Mouse (Mus musculus) myocyte (in vitro differentiated cells): ENCODE measurements around the gene Enc1. TPM values are rescaled to one million over a fixed set of nuclear protein-coding genes. Genes with fewer than 3 reads are reported as not detected.

Experiments
- H3K27me3 ChIP-seq: one replicate; pipeline ENCODE4 v1.6.1; 2011; ENCODE audit not compliant: control insufficient read depth, insufficient read depth, insufficient read length
- H3K36me3 ChIP-seq: one replicate; pipeline ENCODE4 v1.6.1; 2011; ENCODE audit not compliant: control insufficient read depth, insufficient read depth
- H3K4me2 ChIP-seq: one replicate; pipeline ENCODE4 v1.6.1; 2011; ENCODE audit warnings: low read depth, control low read depth
- H3K4me3 ChIP-seq: one replicate; pipeline ENCODE4 v1.5.1; 2011; ENCODE audit warnings: mild to moderate bottlenecking, control low read depth, moderate library complexity
- H3K79me2 ChIP-seq: one replicate; pipeline ENCODE4 v1.6.1; 2011; ENCODE audit not compliant: control insufficient read depth, insufficient read depth
- H3ac ChIP-seq: one replicate; pipeline ENCODE4 v1.6.1; 2011; ENCODE audit not compliant: control insufficient read depth, insufficient read length
- CEBPB ChIP-seq: IDR thresholded peaks from 2 replicates; pipeline ENCODE4 v1.6.1; 2011; ENCODE audit warnings: mild to moderate bottlenecking, moderate library complexity; ENCODE audit not compliant: poor library complexity, insufficient read depth, severe bottlenecking
- E2F4 ChIP-seq: IDR thresholded peaks from one replicate; pipeline ENCODE4 v1.6.1; 2011; ENCODE audit warnings: mild to moderate bottlenecking, control low read depth, moderate library complexity; ENCODE audit not compliant: insufficient read depth
- MAX ChIP-seq: IDR thresholded peaks from one replicate; pipeline ENCODE4 v1.6.1; 2011; ENCODE audit warnings: low read depth, mild to moderate bottlenecking, control low read depth
- MYOD1 ChIP-seq, 3 experiments: IDR thresholded peaks; one replicate each; pipeline ENCODE4 v1.6.1; 2011; ENCODE audit warnings: control low read depth in 2 of 3, low read depth in 2 of 3, mild to moderate bottlenecking in 2 of 3, moderate library complexity in 1 of 3; ENCODE audit not compliant: insufficient read length in 2 of 3, control insufficient read depth in 1 of 3
- MYOG ChIP-seq, 3 experiments: IDR thresholded peaks; one replicate each; pipeline ENCODE4 v1.6.1; 2011; ENCODE audit warnings: control low read depth in 2 of 3, low read depth in 2 of 3, mild to moderate bottlenecking in 2 of 3; ENCODE audit not compliant: insufficient read length in 2 of 3, control insufficient read depth in 1 of 3, insufficient read depth in 1 of 3
- POLR2A ChIP-seq: IDR thresholded peaks from one replicate; pipeline ENCODE4 v1.6.1; 2011; ENCODE audit warnings: low read depth, mild to moderate bottlenecking, control low read depth, moderate library complexity; ENCODE audit not compliant: insufficient read length
- POLR2AphosphoS2 ChIP-seq: IDR thresholded peaks from one replicate; pipeline ENCODE4 v1.6.1; 2011; ENCODE audit warnings: low read depth, control low read depth; ENCODE audit not compliant: insufficient read length
- REST ChIP-seq: IDR thresholded peaks from one replicate; pipeline ENCODE4 v1.6.1; 2011; ENCODE audit warnings: mild to moderate bottlenecking, control low read depth, moderate library complexity; ENCODE audit not compliant: insufficient read depth, insufficient read length
- SRF ChIP-seq: IDR thresholded peaks from one replicate; pipeline ENCODE4 v1.6.1; 2011; ENCODE audit warnings: low read depth; ENCODE audit not compliant: control insufficient read depth, insufficient read length
- TCF12 ChIP-seq: IDR thresholded peaks from one replicate; pipeline ENCODE4 v1.6.1; 2011; ENCODE audit warnings: mild to moderate bottlenecking, control low read depth; ENCODE audit not compliant: poor library complexity, insufficient read depth, severe bottlenecking
- TCF3 ChIP-seq: IDR thresholded peaks from one replicate; pipeline ENCODE4 v1.6.1; 2011; ENCODE audit warnings: low read depth, control low read depth; ENCODE audit not compliant: insufficient read length
- USF1 ChIP-seq: IDR thresholded peaks from one replicate; pipeline ENCODE4 v1.6.1; 2011; ENCODE audit warnings: low read depth, mild to moderate bottlenecking, control low read depth, moderate library complexity
- polyA plus RNA-seq: library from polyadenylated mRNA; unstranded; fragments of >200 nt; fragmentation: generic; extraction: Trizol; gene quantifications from one replicate; pipeline ENCODE4 v1.2.1, GENCODE M21; 2012; ENCODE audit warnings: missing spikeins

The Enc1 gene
- polyA plus RNA-seq, 1 experiment, result 21.1 TPM

DNA sequence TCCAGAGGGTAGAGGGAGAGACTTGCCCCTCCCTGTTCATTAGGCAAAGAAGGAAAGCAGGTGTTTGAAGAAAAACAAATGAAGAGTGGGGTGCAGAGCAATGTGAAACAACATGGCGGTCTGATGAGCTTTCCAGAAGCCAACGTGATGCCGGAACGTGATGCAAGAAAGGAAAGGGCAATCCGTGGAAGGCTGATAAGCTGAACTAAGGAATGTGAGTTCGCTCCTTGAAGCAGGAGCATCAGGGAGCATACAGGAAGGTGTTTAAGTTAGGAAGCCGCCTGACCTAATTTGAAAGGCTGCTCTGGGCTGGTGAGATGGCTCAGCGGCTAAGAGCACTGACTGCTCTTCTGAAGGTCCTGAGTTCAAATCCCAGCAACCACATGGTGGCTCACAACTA is 55.4 kb downstream of the Enc1 start:
- H3K4me3 ChIP-seq, result no peak overlapping the region
- H3K27me3 ChIP-seq, result no peaks in the 10 kb centered on the region
- H3K79me2 ChIP-seq, result no peaks in the 10 kb centered on the region
- no peak overlapping the region for H3K4me2 ChIP-seq
- no peak overlapping the region for H3ac ChIP-seq
- no peaks in the 10 kb centered on the region for H3K36me3 ChIP-seq
- TF ChIP-seq MYOD1 (IDR thresholded peaks at IDR 0.05; ENCODE audit: control insufficient read depth in 1 of 3, insufficient read length in 2 of 3, low read depth in 2 of 3), result no peak
- no peak for TF ChIP-seq TCF12
- no peak for TF ChIP-seq MAX
- TF ChIP-seq REST, result no peak
- no peak for TF ChIP-seq E2F4
- no peak for TF ChIP-seq CEBPB
- no peak for TF ChIP-seq MYOG (IDR thresholded peaks at IDR 0.05; ENCODE audit: control insufficient read depth in 1 of 3, insufficient read depth in 1 of 3, insufficient read length in 2 of 3, low read depth in 2 of 3)
- no peak for TF ChIP-seq SRF
- no peak for TF ChIP-seq TCF3
- TF ChIP-seq POLR2AphosphoS2, result no peak
- no peak for TF ChIP-seq POLR2A
- no peak for TF ChIP-seq USF1

DNA sequence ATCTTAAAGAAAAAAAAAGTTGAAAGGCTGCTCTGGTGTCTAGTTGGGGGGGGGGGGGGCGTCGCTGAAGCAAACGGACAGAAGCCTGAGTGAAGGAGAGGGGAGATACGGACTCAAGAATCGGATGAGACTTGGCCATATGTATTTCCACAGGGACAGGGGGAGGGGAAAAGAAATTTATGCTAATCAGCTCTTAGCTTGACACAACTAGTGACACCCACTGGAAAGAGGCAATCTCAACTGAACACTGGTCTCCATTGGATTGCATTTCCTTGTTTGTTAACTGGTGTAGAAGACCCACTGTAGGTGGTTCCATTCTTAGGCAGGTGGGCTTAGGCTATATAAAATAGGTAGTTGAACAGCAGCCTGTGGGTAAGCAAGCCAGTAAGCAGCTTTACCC is 55.9 kb downstream of the Enc1 start:
- no peaks in the 10 kb centered on the region for H3K79me2 ChIP-seq

GRCm38 (mm10) chr13:97297418-97298050 is 56.6 kb downstream of the Enc1 start:
- H3K4me2 ChIP-seq, result no peak overlapping the region
- H3K79me2 ChIP-seq, result no peaks in the 10 kb centered on the region
- no peak overlapping the region for H3K4me3 ChIP-seq
- H3ac ChIP-seq, result no peak overlapping the region
- TF ChIP-seq USF1 (no peak), MYOG (IDR thresholded peaks at IDR 0.05; ENCODE audit: control insufficient read depth in 1 of 3, insufficient read depth in 1 of 3, insufficient read length in 2 of 3, low read depth in 2 of 3) (no peak), MYOD1 (IDR thresholded peaks at IDR 0.05; ENCODE audit: control insufficient read depth in 1 of 3, insufficient read length in 2 of 3, low read depth in 2 of 3) (no peak), TCF3 (no peak), E2F4 (no peak), REST (no peak), SRF (no peak)
- H3K36me3 ChIP-seq, result no peaks in the 10 kb centered on the region
- no peaks in the 10 kb centered on the region for H3K27me3 ChIP-seq

More for the DNA sequence above, 55.9 kb downstream of the Enc1 start:
- Histone ChIP-seq H3K4me3 (no peak overlapping the region), H3K36me3 (no peaks in the 10 kb centered on the region), H3K4me2 (no peak overlapping the region), H3ac (no peak overlapping the region), H3K27me3 (no peaks in the 10 kb centered on the region)
- no peak for TF ChIP-seq E2F4
- TF ChIP-seq MYOG (IDR thresholded peaks at IDR 0.05; ENCODE audit: control insufficient read depth in 1 of 3, insufficient read depth in 1 of 3, insufficient read length in 2 of 3, low read depth in 2 of 3), result no peak
- no peak for TF ChIP-seq TCF12
- no peak for TF ChIP-seq CEBPB
- TF ChIP-seq SRF, result no peak
- no peak for TF ChIP-seq REST
- no peak for TF ChIP-seq MAX
- no peak for TF ChIP-seq POLR2AphosphoS2
- TF ChIP-seq MYOD1 (IDR thresholded peaks at IDR 0.05; ENCODE audit: control insufficient read depth in 1 of 3, insufficient read length in 2 of 3, low read depth in 2 of 3), result no peak
- TF ChIP-seq TCF3, result no peak
- TF ChIP-seq USF1, result no peak
- no peak for TF ChIP-seq POLR2A

- H3K36me3 ChIP-seq, result no peaks in the 10 kb centered on the region
- no peak overlapping the region for H3K4me2 ChIP-seq
- H3K27me3 ChIP-seq, result no peaks in the 10 kb centered on the region
- H3K4me3 ChIP-seq, result no peak overlapping the region
- TF ChIP-seq MYOG (IDR thresholded peaks at IDR 0.05; ENCODE audit: control insufficient read depth in 1 of 3, insufficient read depth in 1 of 3, insufficient read length in 2 of 3, low read depth in 2 of 3) (no peak), MAX (no peak), POLR2A (no peak)
- no peaks in the 10 kb centered on the region for H3K79me2 ChIP-seq
- H3ac ChIP-seq, result no peak overlapping the region
Observed at GRCm38 (mm10) chr13:97298896-97299295, 58.0 kb downstream of the Enc1 start.

- H3K79me2 ChIP-seq, result no peaks in the 10 kb centered on the region
- H3K36me3 ChIP-seq, result no peaks in the 10 kb centered on the region
- TF ChIP-seq TCF12 (no peak), SRF (no peak), POLR2A (no peak), USF1 (no peak), MYOD1 (IDR thresholded peaks at IDR 0.05; ENCODE audit: control insufficient read depth in 1 of 3, insufficient read length in 2 of 3, low read depth in 2 of 3) (no peak), TCF3 (no peak), E2F4 (no peak), POLR2AphosphoS2 (no peak), MYOG (IDR thresholded peaks at IDR 0.05; ENCODE audit: control insufficient read depth in 1 of 3, insufficient read depth in 1 of 3, insufficient read length in 2 of 3, low read depth in 2 of 3) (no peak), CEBPB (no peak)
- no peak overlapping the region for H3K4me2 ChIP-seq
- H3K27me3 ChIP-seq, result no peaks in the 10 kb centered on the region
- no peak overlapping the region for H3ac ChIP-seq
- H3K4me3 ChIP-seq, result no peak overlapping the region
Observed at GRCm38 (mm10) chr13:97299877-97300873, 59.3 kb downstream of the Enc1 start.
